Mouse (Mus musculus) G1E (cell line): ENCODE results near the gene Isyna1. TPM values are rescaled to one million over a fixed set of nuclear protein-coding genes. Genes with fewer than 3 reads are reported as not detected.

ENCODE experiments used
- ATAC-seq: 2 replicates; pipeline ENCODE4 v1.8.0; 2016; ENCODE audit warnings: mild to moderate bottlenecking; ENCODE audit not compliant: insufficient number of reproducible peaks, poor library complexity, low FRiP score, severe bottlenecking; ENCODE audit errors: extremely low read depth
- DNase-seq: peaks from one replicate; pipeline ENCODE4 v3.0.0; 2012; ENCODE audit warnings: low spot score
- H3K27me3 ChIP-seq: 2 replicates; pipeline ENCODE4 v1.6.1; 2012; ENCODE audit warnings: mild to moderate bottlenecking, low read length, inconsistent platforms; ENCODE audit not compliant: insufficient read depth
- H3K36me3 ChIP-seq: replicated peaks from 2 replicates; pipeline ENCODE3; 2012; ENCODE audit warnings: mild to moderate bottlenecking, inconsistent platforms
- H3K4me1 ChIP-seq: 2 replicates; pipeline ENCODE4 v1.6.1; 2012; ENCODE audit warnings: low read depth, low read length, inconsistent platforms, mixed read lengths; ENCODE audit not compliant: insufficient read depth
- H3K4me3 ChIP-seq: 2 replicates; pipeline ENCODE4 v1.5.1; 2012; ENCODE audit warnings: low read depth, mild to moderate bottlenecking, inconsistent platforms, low read length, moderate library complexity, mixed read lengths
- H3K9me3 ChIP-seq: replicated peaks from 2 replicates; pipeline ENCODE4 v1.6.1; 2012; ENCODE audit warnings: inconsistent platforms
- CTCF ChIP-seq: IDR thresholded peaks from 2 replicates; pipeline ENCODE4 v1.5.1; 2012; ENCODE audit warnings: low read depth, low read length, inconsistent platforms, mixed read lengths
- GATA1 ChIP-seq: IDR thresholded peaks from 2 replicates; pipeline ENCODE4 v1.6.1; 2012; ENCODE audit warnings: borderline replicate concordance, low read length, inconsistent platforms, mixed read lengths
- GATA2 ChIP-seq: IDR thresholded peaks from 2 replicates; pipeline ENCODE4 v1.6.1; 2012; ENCODE audit warnings: low read depth, low read length, inconsistent platforms, borderline replicate concordance
- POLR2AphosphoS5 ChIP-seq: IDR thresholded peaks from 2 replicates; pipeline ENCODE4 v1.6.1; 2012; ENCODE audit warnings: low read depth, low read length, inconsistent platforms; ENCODE audit not compliant: insufficient replicate concordance
- TAL1 ChIP-seq: conservative IDR thresholded peaks from 2 replicates; pipeline ENCODE4 v1.6.1; 2012; ENCODE audit warnings: low read depth, low read length, inconsistent platforms, mixed read lengths
- polyA plus RNA-seq: library from polyadenylated mRNA; stranded (reverse); fragments of >175 nt; gene quantifications from 2 replicates; pipeline ENCODE4 v1.2.3, GENCODE M21; 2012
- total RNA-seq, 2 experiments: library from RNA; stranded (forward) in 1 of 2; stranded (reverse) in 1 of 2; fragments of 200-1000 nt in 1 of 2; fragments of >200 nt in 1 of 2; fragmentation: Nextera tagmentation in 1 of 2; gene quantifications; 2 replicates each; pipeline ENCODE4 v1.2.3; 2014 to 2017

Gene Isyna1
- total and polyA plus RNA-seq, 3 experiments = 22.9 to 141 (median 35.8) TPM

- DNase-seq (no peak), ATAC-seq (no peak)
- H3K9me3 ChIP-seq = peaks cover 6% of the 10 kb centered on the region
- peak overlapping the region; percentile 76 for H3K4me3 ChIP-seq
- H3K4me1 ChIP-seq = peaks cover 70% of the 10 kb centered on the region
- TF ChIP-seq GATA2 (no peak), TAL1 (no peak), GATA1 (no peak), POLR2AphosphoS5 (no peak), CTCF (no peak)
- peaks cover 29% of the 10 kb centered on the region; the same call in 1 of the 2 replicates for H3K27me3 ChIP-seq
- H3K36me3 ChIP-seq = peaks cover 50% of the 10 kb centered on the region
Observed at GRCm38 (mm10) chr8:70606780-70607602, 12.8 kb downstream of the Isyna1 start.

- Histone ChIP-seq H3K36me3 (peaks cover 44% of the 10 kb centered on the region), H3K4me1 (peaks cover 69% of the 10 kb centered on the region), H3K27me3 (peaks cover 26% of the 10 kb centered on the region; the same call in 1 of the 2 replicates), H3K9me3 (0 out of 2 replicates have a peak, but pooled peaks cover 2% of the 10 kb centered on the region), H3K4me3 (peak overlapping the region; percentile 76)
- ATAC-seq (no peak), DNase-seq (no peak)
- no peak for TF ChIP-seq POLR2AphosphoS5
- TF ChIP-seq GATA2 = no peak
- TF ChIP-seq TAL1 = no peak
- TF ChIP-seq GATA1 = no peak
- no peak for TF ChIP-seq CTCF
Observed at GRCm38 (mm10) chr8:70607603-70607897, 13.4 kb downstream of the Isyna1 start.

- DNase-seq = peak; percentile 66
- TF ChIP-seq GATA1 (no peak), TAL1 (no peak), CTCF (no peak), GATA2 (no peak), POLR2AphosphoS5 (no peak)
- Histone ChIP-seq H3K36me3 (peaks cover 38% of the 10 kb centered on the region), H3K4me3 (peak overlapping the region; percentile 76), H3K4me1 (peaks cover 70% of the 10 kb centered on the region), H3K9me3 (0 out of 2 replicates have a peak, but pooled peaks cover 2% of the 10 kb centered on the region), H3K27me3 (peaks cover 26% of the 10 kb centered on the region; the same call in 1 of the 2 replicates)
- ATAC-seq = no peak
Observed at GRCm38 (mm10) chr8:70607898-70608748, 13.9 kb downstream of the Isyna1 start.

- peaks cover 32% of the 10 kb centered on the region for H3K36me3 ChIP-seq
- H3K4me3 ChIP-seq = peak within 1 kb of the TSS; percentile 76
- H3K4me1 ChIP-seq = peaks cover 76% of the 10 kb centered on the region
- TF ChIP-seq POLR2AphosphoS5 (no peak), CTCF (no peak), TAL1 (no peak), GATA2 (no peak), GATA1 (no peak)
- 0 out of 2 replicates have a peak, but pooled peaks cover 2% of the 10 kb centered on the region for H3K9me3 ChIP-seq
- peaks cover 26% of the 10 kb centered on the region; the same call in 1 of the 2 replicates for H3K27me3 ChIP-seq
- DNase-seq = no peak
- ATAC-seq = no peak
Observed at GRCm38 (mm10) chr8:70608749-70609367, 14.7 kb downstream of the Isyna1 start, which contains the start of gene Ssbp4. Gene Ssbp4 (minus strand): TSS chr8:70608872.

- Histone ChIP-seq H3K4me1 (peaks cover 77% of the 10 kb centered on the region), H3K27me3 (peaks cover 26% of the 10 kb centered on the region; the same call in 1 of the 2 replicates), H3K36me3 (peaks cover 26% of the 10 kb centered on the region), H3K9me3 (0 out of 2 replicates have a peak, but pooled peaks cover 2% of the 10 kb centered on the region), H3K4me3 (peak overlapping the region; percentile 73)
- DNase-seq = peak; percentile 87
- ATAC-seq = peak; percentile 12; the same call in 1 of the 2 replicates
- no peak for TF ChIP-seq GATA2
- TF ChIP-seq GATA1 = no peak
- no peak for TF ChIP-seq POLR2AphosphoS5
- no peak for TF ChIP-seq TAL1
- TF ChIP-seq CTCF = no peak
Observed at GRCm38 (mm10) chr8:70609368-70609848, 15.2 kb downstream of the Isyna1 start.
